Mouse (Mus musculus) MEL (cell line): ENCODE measurements around the gene Mrpl22.

Source experiments
- CHD2 ChIP-seq: IDR thresholded peaks from 2 replicates; pipeline ENCODE4 v1.6.1; 2011; ENCODE audit warnings: low read length, improper control_type of control experiment
- CTCF ChIP-seq, 3 experiments: IDR thresholded peaks in 2 of 3; conservative IDR thresholded peaks in 1 of 3; 2 replicates each; pipeline ENCODE4 v1.5.1; 2011 to 2012; ENCODE audit warnings: low read length in 3 of 3, low read depth in 2 of 3, mild to moderate bottlenecking in 2 of 3, improper control_type of control experiment in 1 of 3, inconsistent platforms in 1 of 3, mixed read lengths in 1 of 3, moderate library complexity in 1 of 3; ENCODE audit not compliant: control insufficient read depth in 1 of 3, insufficient read depth in 1 of 3, poor library complexity in 1 of 3, severe bottlenecking in 1 of 3
- GABPA ChIP-seq: IDR thresholded peaks from 2 replicates; pipeline ENCODE4 v1.6.1; 2012; ENCODE audit warnings: low read depth, mild to moderate bottlenecking, inconsistent platforms, low read length, improper control_type of control experiment, moderate library complexity
- MAX ChIP-seq: IDR thresholded peaks from 2 replicates; pipeline ENCODE4 v1.6.1; 2011; ENCODE audit warnings: low read length, improper control_type of control experiment
- MEF2A ChIP-seq: IDR thresholded peaks from 2 replicates; pipeline ENCODE4 v1.6.1; 2014; ENCODE audit warnings: low read depth, mild to moderate bottlenecking, inconsistent platforms, low read length, improper control_type of control experiment; ENCODE audit not compliant: poor library complexity, insufficient replicate concordance, severe bottlenecking; ENCODE audit errors: extremely low read depth
- MYB ChIP-seq: IDR thresholded peaks from 2 replicates; pipeline ENCODE4 v1.6.1; 2011; ENCODE audit warnings: mild to moderate bottlenecking, low read depth, low read length, improper control_type of control experiment
- NELFE ChIP-seq: IDR thresholded peaks from 2 replicates; pipeline ENCODE4 v1.6.1; 2011; ENCODE audit warnings: low read depth, low read length, improper control_type of control experiment
- NRF1 ChIP-seq: IDR thresholded peaks from 2 replicates; pipeline ENCODE4 v1.6.1; 2014; ENCODE audit warnings: low read depth, mild to moderate bottlenecking, inconsistent platforms, low read length, improper control_type of control experiment, moderate library complexity; ENCODE audit not compliant: poor library complexity, insufficient read depth, severe bottlenecking
- POLR2A ChIP-seq, 2 experiments: IDR thresholded peaks; 2 replicates each; pipeline ENCODE4 v1.6.1; 2011 to 2012; ENCODE audit warnings: low read length in 2 of 2, mild to moderate bottlenecking in 2 of 2, control low read depth in 1 of 2, improper control_type of control experiment in 1 of 2, low read depth in 1 of 2, moderate library complexity in 1 of 2; ENCODE audit not compliant: control insufficient read depth in 1 of 2, insufficient read depth in 1 of 2, poor library complexity in 1 of 2
- SIN3A ChIP-seq: IDR thresholded peaks from 2 replicates; pipeline ENCODE4 v1.6.1; 2012; ENCODE audit warnings: low read length, improper control_type of control experiment, inconsistent platforms
- TBP ChIP-seq: IDR thresholded peaks from 2 replicates; pipeline ENCODE4 v1.8.0; 2011; ENCODE audit warnings: low read depth, low read length, improper control_type of control experiment
- ZC3H11A ChIP-seq: IDR thresholded peaks from 2 replicates; pipeline ENCODE4 v1.6.1; 2012; ENCODE audit warnings: low read depth, mild to moderate bottlenecking, inconsistent platforms, low read length, improper control_type of control experiment
- ZKSCAN1 ChIP-seq: IDR thresholded peaks from 2 replicates; pipeline ENCODE4 v1.6.1; 2012; ENCODE audit warnings: low read depth, mild to moderate bottlenecking, inconsistent platforms, low read length, improper control_type of control experiment, moderate library complexity

GRCm38 (mm10) chr11:58134869-58135268, 36.6 kb upstream of the Mrpl22 start:
- TF ChIP-seq SIN3A (no peak), POLR2A (IDR thresholded peaks at IDR 0.05; ENCODE audit: control insufficient read depth in 1 of 2, insufficient read depth in 1 of 2, low read depth in 1 of 2, low read length in 2 of 2, poor library complexity in 1 of 2) (no peak), MEF2A (no peak), CTCF (IDR thresholded peaks at IDR 0.05 in 2 of 3, conservative IDR thresholded peaks at IDR 0.05 in 1 of 3; ENCODE audit: control insufficient read depth in 1 of 3, insufficient read depth in 1 of 3, low read depth in 2 of 3, low read length in 3 of 3, poor library complexity in 1 of 3, severe bottlenecking in 1 of 3) (no peak), NELFE (no peak), NRF1 (no peak), ZKSCAN1 (no peak), GABPA (no peak), MAX (no peak), TBP (no peak), ZC3H11A (no peak), MYB (no peak), CHD2 (no peak)
